Mouse (Mus musculus) cerebellum, adult 8-10 months (tissue): ENCODE data around the gene Armc7.
"Not testable (repeated sequence)": the region's sequence is repeated elsewhere in the genome, so short reads cannot be mapped to it uniquely, and the experiment has no call there.

Source experiments
- DNase-seq: peaks from one replicate; pipeline ENCODE4 v3.0.0; 2022

The Armc7 gene

GRCm38 (mm10) chr11:115455619-115456018 is 19.8 kb upstream of the Armc7 start:
- DNase-seq: no peak

DNA sequence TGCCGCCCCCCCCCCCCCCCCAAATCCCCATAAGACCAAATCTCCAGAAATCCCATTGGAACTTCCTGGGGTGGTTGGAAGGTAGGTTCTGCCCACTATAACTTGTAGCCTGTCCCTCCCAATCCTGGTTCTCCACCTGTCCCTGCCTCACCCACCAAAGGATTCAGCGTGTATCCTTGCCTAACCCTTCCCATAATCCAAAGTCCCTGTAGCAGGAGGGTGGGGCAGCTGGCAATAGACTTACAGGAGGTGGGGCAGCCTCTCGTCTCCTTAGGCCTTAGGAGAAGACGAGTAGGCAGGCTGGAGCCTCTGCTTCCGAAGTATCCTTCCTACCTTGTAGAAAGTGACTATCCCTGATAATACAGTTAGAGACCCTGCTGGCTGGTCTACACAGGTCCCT is 19.3 kb upstream of the Armc7 start:
- no peak for DNase-seq

- no peak for DNase-seq
Observed at GRCm38 (mm10) chr11:115457405-115457804, 18.1 kb upstream of the Armc7 start.

- DNase-seq: no peak
Observed at GRCm38 (mm10) chr11:115460976-115461375, 14.5 kb upstream of the Armc7 start.

- no peak for DNase-seq
Observed at GRCm38 (mm10) chr11:115461846-115462242, 13.6 kb upstream of the Armc7 start.

DNA sequence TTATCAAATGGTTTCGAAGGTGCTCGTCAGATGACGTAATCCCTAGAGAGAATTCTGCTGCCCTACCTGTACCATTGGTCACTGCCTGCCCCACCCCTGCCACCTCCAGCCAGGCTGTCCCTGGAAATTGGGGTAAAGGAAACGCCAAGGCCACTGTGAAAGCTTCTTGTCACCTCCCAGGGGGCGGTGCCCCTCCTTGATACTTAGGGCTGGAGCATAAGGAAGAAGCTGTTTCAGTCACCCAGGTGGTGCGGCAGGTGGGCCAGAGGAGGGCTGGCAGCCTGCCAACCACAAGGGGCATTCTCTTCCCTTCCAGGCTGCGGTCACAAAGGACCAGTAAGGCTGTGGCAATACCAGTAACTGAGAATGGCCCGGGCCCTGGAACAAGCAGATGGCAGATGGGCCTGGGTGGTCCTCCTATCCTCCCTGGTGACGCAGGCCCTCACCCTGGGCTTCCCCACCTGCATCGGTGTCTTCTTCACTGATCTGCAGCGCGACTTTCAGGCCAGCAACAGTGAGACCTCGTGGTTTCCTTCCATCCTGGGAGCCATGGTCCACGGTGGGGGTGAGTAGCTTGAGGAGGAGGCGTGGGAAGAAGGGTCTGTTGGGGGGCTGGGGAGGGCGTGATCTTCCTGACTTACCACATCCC is 13.1 kb upstream of the Armc7 start, which contains the start of gene Slc16a5:
Gene Slc16a5, plus strand, starts transcription at position 232 of the 649 bp plus-strand sequence.
- no peak for DNase-seq

DNA sequence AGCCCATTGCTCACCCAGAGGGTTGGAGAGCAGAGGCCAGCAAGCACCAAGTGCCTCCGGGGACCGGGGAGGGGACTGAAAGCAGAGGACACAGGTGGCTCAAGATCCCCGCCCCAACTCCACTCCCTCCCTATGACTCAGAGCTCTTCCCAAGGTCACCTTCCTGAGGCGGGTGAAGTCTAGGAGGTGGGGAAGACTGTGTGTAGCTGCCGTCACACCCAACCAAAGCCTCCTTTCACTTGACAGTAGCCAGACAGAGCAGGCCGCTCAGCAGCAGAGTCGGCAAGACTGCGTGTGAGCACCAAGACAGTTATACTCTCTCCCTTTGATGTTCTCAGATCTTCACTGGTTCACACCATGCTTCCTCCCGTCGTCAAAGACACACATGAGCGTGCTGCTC is 12.1 kb upstream of the Armc7 start:
- no peak for DNase-seq

DNA sequence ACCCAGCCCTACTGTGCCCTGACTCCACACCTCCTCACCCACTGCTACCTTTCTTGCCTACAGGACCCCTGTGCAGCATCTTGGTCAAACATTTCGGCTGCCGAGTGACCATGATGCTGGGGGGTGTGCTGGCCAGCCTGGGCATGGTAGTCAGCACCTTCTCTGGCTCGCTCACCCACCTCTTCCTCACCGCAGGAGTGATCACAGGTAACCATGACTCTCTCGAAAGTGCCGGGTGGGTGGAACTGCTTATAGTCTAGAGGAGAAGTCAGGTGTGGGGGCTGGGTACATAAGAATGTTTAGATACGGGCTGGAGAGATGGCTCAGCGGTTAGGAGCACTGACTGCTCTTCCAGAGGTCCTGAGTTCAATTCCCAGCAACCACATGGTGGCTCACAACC is 10.6 kb upstream of the Armc7 start:
- DNase-seq: no peak

DNA sequence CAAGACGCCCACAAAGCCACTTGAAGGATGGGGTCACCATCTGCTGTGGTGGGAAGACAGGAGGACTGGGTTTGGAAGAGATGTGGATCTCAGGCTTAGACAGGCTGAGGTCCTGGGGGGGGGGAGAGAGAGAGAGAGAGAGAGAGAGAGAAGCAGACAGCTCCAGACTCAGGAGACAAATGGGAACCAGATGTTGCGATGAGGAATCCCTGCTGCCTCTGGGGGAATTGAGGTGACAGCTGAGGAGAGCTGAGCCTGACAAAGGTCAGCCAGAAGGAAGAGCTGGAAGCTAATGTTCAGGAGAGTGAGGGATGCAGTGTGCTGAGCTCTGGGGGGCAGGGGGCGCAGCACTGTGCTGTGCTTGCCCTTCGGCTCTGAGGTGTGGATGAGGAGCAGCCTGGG is 8.2 kb upstream of the Armc7 start:
- DNase-seq: no peak

DNA sequence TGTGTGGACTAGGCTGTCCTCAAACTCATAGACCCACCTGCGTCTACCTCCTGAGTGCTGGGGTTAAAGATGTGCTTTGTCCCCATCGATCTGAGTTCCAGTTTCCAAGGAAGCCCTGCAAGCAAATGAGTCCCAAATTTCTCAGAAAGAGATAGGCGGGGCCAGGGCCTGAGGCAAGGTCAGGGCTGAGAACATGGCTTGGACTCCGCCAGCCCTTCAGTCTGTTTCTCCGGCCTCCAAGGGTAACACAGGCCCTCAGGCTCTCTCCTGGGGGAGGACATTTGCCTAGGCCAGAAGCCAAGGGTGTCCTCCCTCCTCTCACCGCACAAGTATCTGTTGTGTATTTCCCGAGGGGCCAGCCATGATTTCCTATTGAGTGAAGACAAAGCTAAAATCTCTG is 3.3 kb upstream of the Armc7 start:
- DNase-seq: no peak

- DNase-seq: peak; percentile 98
Observed at GRCm38 (mm10) chr11:115473626-115474275, 1.7 kb upstream of the Armc7 start.

- no peak for DNase-seq
Observed at GRCm38 (mm10) chr11:115475758-115476237, 331 bp downstream of the Armc7 start.

- DNase-seq: not testable (repeated sequence)
Observed at GRCm38 (mm10) chr11:115476630-115477029, 1.2 kb downstream of the Armc7 start.

GRCm38 (mm10) chr11:115477388-115477787 is 1.9 kb downstream of the Armc7 start:
- DNase-seq: not testable (repeated sequence)

- DNase-seq: no peak
Observed at GRCm38 (mm10) chr11:115478296-115478938, 3.0 kb downstream of the Armc7 start.

DNA sequence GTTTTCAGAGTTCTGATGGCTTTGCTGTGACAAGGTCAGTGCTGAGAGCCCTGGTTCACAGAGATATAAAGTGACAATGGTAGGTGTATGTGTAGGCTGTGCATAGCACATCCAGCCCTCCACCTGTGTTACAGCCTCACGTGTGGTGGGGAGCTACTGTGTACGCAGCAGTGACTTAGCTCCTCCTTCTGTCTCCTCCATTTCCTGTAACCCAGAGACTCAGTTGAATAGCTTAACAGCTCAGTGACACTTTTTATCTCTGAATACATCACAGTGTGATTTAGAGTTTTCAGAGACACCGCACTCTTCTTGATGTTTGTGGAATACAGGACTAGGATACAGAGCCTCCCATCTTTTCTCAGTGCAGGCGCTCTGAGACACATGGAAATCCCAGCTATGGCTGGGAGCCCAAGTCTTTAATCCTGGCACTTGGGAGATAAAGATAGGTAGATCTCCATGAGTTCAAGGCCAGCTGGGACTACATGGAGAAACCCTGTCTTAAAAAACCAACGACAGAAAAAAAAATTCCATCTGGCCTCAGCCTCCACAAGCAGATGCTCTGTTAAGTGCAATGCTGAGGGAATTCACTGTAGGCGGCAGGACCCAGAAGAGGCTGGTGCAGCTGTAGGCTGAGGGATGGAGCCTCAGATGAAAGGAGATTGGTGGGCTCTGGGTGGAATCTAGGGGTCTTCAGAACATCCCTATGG is 6.2 kb downstream of the Armc7 start:
- DNase-seq: no peak

GRCm38 (mm10) chr11:115483278-115483677 is 7.8 kb downstream of the Armc7 start:
- no peak for DNase-seq

- peak; percentile 83 for DNase-seq
Observed at GRCm38 (mm10) chr11:115483726-115484125, 8.3 kb downstream of the Armc7 start.

GRCm38 (mm10) chr11:115485155-115485554 is 9.7 kb downstream of the Armc7 start:
- DNase-seq: no peak

DNA sequence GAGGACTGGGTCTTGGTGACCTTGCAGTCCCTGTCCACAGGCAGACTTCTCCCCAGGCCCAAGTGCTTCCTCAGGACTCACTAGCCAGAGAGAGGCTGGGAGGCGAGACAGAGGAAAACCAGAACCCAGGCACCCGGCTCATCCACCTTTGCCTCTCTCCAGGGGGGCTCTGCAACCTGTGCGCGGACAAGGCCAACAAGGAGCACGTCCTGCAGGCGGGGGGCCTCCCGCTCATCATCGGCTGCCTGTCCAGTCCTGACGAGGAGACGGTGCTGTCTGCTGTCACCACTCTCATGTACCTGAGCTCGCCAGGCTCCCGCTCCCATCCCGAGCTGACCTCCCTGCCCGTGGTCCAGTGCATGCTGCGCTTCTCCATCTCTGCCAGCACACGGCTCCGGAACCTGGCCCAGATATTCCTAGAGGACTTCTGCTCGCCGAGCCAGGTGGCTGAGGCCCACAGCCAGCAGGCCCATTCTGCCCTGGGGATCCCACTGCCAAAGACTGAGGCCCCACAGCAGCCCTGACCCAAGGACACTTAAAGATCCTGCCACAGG is 13.2 kb downstream of the Armc7 start:
- peak; percentile 65 for DNase-seq

DNA sequence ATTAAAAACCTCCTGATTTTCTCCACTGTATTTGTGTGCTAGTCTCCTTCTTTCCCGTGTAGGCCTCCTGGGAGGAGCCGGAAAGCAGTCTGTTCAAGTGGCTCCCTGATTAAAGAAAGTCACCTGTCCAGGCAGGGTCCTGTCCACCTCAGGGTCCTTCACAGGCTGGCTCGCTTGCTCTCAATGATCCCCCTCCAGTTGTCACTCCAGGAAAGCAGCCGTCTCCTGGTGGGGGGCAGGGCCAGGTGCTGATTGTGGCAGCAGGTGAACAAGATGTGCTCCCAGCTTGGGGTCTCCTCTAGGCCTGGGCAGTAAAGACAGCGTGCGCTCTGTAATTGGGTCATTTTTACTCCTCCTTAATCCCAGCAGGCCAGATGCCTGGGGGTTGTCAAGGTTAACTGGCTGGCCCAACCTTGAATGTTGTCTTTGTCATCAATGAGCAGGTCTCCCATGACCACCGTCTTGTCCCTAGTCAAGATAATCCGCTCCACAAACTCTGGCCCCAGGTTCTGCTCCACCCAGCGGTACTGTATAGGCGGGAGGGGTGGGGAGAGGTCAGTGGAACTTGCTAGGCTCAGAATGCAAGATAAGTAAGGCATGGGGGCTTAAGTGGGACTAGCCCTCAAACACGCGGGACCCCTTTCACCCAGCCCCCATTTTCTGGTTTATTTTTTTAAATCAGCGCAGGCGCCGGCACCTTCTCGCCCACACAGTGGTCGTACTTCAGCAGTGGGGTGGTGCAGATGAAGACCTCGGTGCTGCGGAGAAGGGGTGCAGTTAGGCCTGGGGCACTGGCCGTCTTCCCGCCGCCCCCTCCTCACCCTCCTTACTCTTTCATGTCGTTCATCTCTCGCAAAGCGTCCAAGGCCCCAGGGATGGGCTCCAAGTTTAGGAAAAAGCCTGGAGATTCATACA is 15.2 kb downstream of the Armc7 start:
- no peak for DNase-seq
